Mouse (Mus musculus) stomach, postnatal 0 days (tissue): Measurements from ENCODE around the gene Ring1.

Source experiments
- CTCF ChIP-seq: IDR thresholded peaks from 2 replicates; pipeline ENCODE4 v1.5.1; 2016; ENCODE audit warnings: antibody characterized with exemption, low read depth, mild to moderate bottlenecking, moderate library complexity
- EP300 ChIP-seq: optimal IDR thresholded peaks from 2 replicates; pipeline ENCODE3; 2016; ENCODE audit warnings: antibody characterized with exemption

DNA sequence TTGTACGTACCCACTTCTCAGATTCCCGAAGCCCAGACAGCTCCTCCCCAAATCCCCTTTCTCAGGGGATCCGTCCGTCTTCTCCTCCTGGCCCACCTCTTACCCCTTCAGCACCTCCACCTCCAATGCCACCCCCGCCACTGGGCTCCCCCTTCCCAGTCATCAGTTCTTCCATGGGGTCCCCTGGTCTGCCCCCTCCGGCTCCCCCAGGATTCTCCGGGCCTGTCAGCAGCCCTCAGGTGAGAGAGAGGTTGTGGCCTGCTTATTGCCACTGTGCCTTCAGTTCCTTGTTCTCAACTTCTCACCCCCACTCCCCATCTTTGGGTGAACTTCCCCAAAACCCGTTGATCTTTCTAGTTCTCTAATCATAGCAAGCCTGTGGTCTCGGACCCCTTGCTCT is 8.3 kb upstream of the Ring1 start:
- TF ChIP-seq CTCF (no peak), EP300 (no peak)
